Mouse (Mus musculus): Measurements from ENCODE around the gene Prss8. TPM values are rescaled to one million over a fixed set of nuclear protein-coding genes. Genes with fewer than 3 reads are reported as not detected.

The Prss8 gene
- polyA plus RNA-seq, 1 experiment, result not detected

- H3K27ac ChIP-seq (ENCODE audit: insufficient read depth, low read depth, low read length), result no peak overlapping the region
Measured at GRCm38 (mm10) chr7:127921516-127921915, 8.4 kb downstream of the Prss8 start.

GRCm38 (mm10) chr7:127919290-127919689 lies 10.6 kb downstream of the Prss8 start:
- WGBS, result 76% methylated on average over 7 of the region's 7 CpGs
- Histone ChIP-seq H3K4me1 (ENCODE audit: control insufficient read depth, insufficient read depth, low read length) (no peaks in the 10 kb centered on the region), H3K4me3 (ENCODE audit: insufficient read depth, low read depth, low read length) (no peak overlapping the region), H3K27ac (ENCODE audit: insufficient read depth, low read depth, low read length) (no peak overlapping the region)
- TF ChIP-seq POLR2A (IDR thresholded peaks at IDR 0.05; ENCODE audit: insufficient read depth, low read depth, low read length) (no peak), CTCF (IDR thresholded peaks at IDR 0.05; ENCODE audit: insufficient read depth, low read depth, low read length) (no peak)

More at GRCm38 (mm10) chr7:127921516-127921915, 8.4 kb downstream of the Prss8 start:
- TF ChIP-seq POLR2A (IDR thresholded peaks at IDR 0.05; ENCODE audit: insufficient read depth, low read depth, low read length) (no peak), CTCF (IDR thresholded peaks at IDR 0.05; ENCODE audit: insufficient read depth, low read depth, low read length) (no peak)
- Histone ChIP-seq H3K4me3 (ENCODE audit: insufficient read depth, low read depth, low read length) (no peak overlapping the region), H3K4me1 (ENCODE audit: control insufficient read depth, insufficient read depth, low read length) (no peaks in the 10 kb centered on the region)
- WGBS, result 62% methylated on average over 8 of the region's 8 CpGs

GRCm38 (mm10) chr7:127918203-127918602 lies 11.7 kb downstream of the Prss8 start:
- TF ChIP-seq CTCF (IDR thresholded peaks at IDR 0.05; ENCODE audit: insufficient read depth, low read depth, low read length) (no peak), POLR2A (IDR thresholded peaks at IDR 0.05; ENCODE audit: insufficient read depth, low read depth, low read length) (no peak)
- WGBS, result 55% methylated on average over 3 of the region's 3 CpGs
- no peak overlapping the region for H3K4me3 ChIP-seq (ENCODE audit: insufficient read depth, low read depth, low read length)
- no peak overlapping the region for H3K27ac ChIP-seq (ENCODE audit: insufficient read depth, low read depth, low read length)
- H3K4me1 ChIP-seq (ENCODE audit: control insufficient read depth, insufficient read depth, low read length), result no peaks in the 10 kb centered on the region; the same call in 1 of the 2 replicates

DNA sequence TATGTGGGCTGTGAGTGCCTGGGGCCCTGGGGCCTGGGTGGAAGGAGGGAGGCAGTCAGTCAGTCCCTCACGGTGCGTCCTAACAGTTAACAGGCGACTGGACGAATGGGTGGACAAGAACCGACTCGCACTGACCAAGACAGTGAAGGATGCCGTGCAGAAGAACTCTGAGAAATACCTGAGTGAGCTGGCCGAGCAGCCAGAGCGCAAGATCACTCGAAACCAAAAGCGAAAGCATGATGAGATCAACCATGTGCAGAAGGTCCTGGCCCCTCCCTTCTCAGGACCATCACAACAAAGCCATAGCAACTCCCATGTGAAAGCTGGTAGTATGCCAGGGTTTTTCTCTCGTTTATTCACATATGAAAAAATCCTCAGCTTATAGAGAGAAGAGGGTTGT lies 14.6 kb downstream of the Prss8 start:
- Histone ChIP-seq H3K27ac (ENCODE audit: insufficient read depth, low read depth, low read length) (no peak overlapping the region), H3K4me3 (ENCODE audit: insufficient read depth, low read depth, low read length) (no peak overlapping the region), H3K4me1 (ENCODE audit: control insufficient read depth, insufficient read depth, low read length) (no peaks in the 10 kb centered on the region; the same call in 1 of the 2 replicates)
- 93% methylated on average over 12 of the region's 12 CpGs for whole genome bisulfite sequencing
- TF ChIP-seq POLR2A (IDR thresholded peaks at IDR 0.05; ENCODE audit: insufficient read depth, low read depth, low read length), result no peak

- Histone ChIP-seq H3K27ac (ENCODE audit: insufficient read depth, low read depth, low read length) (no peak overlapping the region), H3K4me1 (ENCODE audit: control insufficient read depth, insufficient read depth, low read length) (no peaks in the 10 kb centered on the region; the same call in 1 of the 2 replicates), H3K4me3 (ENCODE audit: insufficient read depth, low read depth, low read length) (peak overlapping the region; percentile 68)
- WGBS, result 25% methylated on average over 4 of the region's 4 CpGs
- TF ChIP-seq CTCF (IDR thresholded peaks at IDR 0.05; ENCODE audit: insufficient read depth, low read depth, low read length) (no peak), POLR2A (IDR thresholded peaks at IDR 0.05; ENCODE audit: insufficient read depth, low read depth, low read length) (no peak)
Measured at GRCm38 (mm10) chr7:127912938-127913337, 17.0 kb downstream of the Prss8 start.

DNA sequence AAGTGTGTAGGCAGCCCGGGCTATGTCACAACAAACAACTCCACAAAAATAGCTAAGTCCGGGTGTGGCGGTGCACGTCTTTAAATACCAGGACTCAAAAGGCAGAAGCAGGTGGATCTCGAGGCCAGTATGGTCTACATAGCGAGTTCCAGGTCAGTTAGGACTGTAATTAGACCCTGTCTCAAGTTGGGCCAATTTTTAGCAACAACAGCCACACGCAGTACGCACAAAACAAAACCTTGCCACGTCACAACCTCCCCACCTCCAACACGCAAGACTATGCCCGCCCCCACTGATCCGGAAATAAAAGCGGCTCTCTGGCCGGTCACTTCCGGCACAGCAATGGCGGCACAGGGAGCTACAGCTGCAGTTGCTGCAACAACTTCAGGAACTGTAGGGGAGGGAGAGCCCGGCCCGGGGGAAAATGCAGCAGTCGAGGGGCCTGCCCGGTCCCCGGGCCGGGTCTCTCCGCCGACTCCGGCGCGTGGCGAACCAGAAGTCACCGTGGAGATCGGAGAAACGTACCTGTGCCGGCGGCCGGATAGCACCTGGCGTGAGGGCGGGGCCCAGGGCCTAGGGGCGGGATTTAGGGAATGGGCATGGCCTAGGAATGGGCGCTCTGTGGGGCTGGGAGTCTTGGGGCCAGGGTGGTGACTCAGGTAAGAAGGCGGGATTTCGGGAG lies 17.6 kb downstream of the Prss8 start, which contains the start of gene Kat8:
TSS of gene Kat8 (plus strand) at position 327 of the 682 bp plus-strand sequence.
- TF ChIP-seq CTCF (IDR thresholded peaks at IDR 0.05; ENCODE audit: insufficient read depth, low read depth, low read length) (no peak), POLR2A (IDR thresholded peaks at IDR 0.05; ENCODE audit: insufficient read depth, low read depth, low read length) (peak; percentile 72)
- under 1% methylated on average over 40 of the region's 40 CpGs for WGBS
- Histone ChIP-seq H3K4me1 (ENCODE audit: control insufficient read depth, insufficient read depth, low read length) (no peaks in the 10 kb centered on the region; the same call in 1 of the 2 replicates), H3K27ac (ENCODE audit: insufficient read depth, low read depth, low read length) (peak within 1 kb of the TSS; percentile 88), H3K4me3 (ENCODE audit: insufficient read depth, low read depth, low read length) (peak within 1 kb of the TSS; percentile 68)

- peaks cover 12% of the 10 kb centered on the region for H3K4me1 ChIP-seq (ENCODE audit: control insufficient read depth, insufficient read depth, low read length)
- TF ChIP-seq POLR2A (IDR thresholded peaks at IDR 0.05; ENCODE audit: insufficient read depth, low read depth, low read length), result no peak
- no peak for TF ChIP-seq CTCF (IDR thresholded peaks at IDR 0.05; ENCODE audit: insufficient read depth, low read depth, low read length)
- WGBS, result 90% methylated on average over 4 of the region's 4 CpGs
Measured at GRCm38 (mm10) chr7:127908656-127909055, 21.2 kb downstream of the Prss8 start.

DNA sequence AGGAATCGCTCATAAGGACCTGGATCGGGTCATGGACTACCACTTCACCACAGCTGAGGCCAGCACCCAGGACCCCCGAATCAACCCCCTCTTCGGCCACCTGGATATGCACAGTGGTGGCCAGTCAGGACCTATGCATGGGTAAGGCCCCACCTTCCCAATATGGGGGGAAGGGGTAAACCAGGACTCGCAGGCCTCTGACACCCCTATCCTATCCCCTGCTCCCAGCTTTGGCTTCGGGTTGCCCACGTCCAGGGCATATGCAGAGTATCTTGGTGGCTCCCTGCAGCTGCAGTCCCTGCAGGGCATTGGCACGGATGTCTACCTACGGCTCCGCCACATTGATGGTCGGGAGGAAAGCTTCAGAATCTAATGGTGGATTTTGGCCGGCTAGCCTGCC lies 22.0 kb downstream of the Prss8 start:
- TF ChIP-seq CTCF (IDR thresholded peaks at IDR 0.05; ENCODE audit: insufficient read depth, low read depth, low read length), result no peak
- Histone ChIP-seq H3K4me1 (ENCODE audit: control insufficient read depth, insufficient read depth, low read length) (peaks cover 12% of the 10 kb centered on the region), H3K27ac (ENCODE audit: insufficient read depth, low read depth, low read length) (no peak overlapping the region), H3K4me3 (ENCODE audit: insufficient read depth, low read depth, low read length) (no peak overlapping the region)
- WGBS, result 91% methylated on average over 12 of the region's 12 CpGs

More at GRCm38 (mm10) chr7:127908656-127909055, 21.2 kb downstream of the Prss8 start:
- no peak overlapping the region for H3K4me3 ChIP-seq (ENCODE audit: insufficient read depth, low read depth, low read length)
- no peak overlapping the region for H3K27ac ChIP-seq (ENCODE audit: insufficient read depth, low read depth, low read length)

DNA sequence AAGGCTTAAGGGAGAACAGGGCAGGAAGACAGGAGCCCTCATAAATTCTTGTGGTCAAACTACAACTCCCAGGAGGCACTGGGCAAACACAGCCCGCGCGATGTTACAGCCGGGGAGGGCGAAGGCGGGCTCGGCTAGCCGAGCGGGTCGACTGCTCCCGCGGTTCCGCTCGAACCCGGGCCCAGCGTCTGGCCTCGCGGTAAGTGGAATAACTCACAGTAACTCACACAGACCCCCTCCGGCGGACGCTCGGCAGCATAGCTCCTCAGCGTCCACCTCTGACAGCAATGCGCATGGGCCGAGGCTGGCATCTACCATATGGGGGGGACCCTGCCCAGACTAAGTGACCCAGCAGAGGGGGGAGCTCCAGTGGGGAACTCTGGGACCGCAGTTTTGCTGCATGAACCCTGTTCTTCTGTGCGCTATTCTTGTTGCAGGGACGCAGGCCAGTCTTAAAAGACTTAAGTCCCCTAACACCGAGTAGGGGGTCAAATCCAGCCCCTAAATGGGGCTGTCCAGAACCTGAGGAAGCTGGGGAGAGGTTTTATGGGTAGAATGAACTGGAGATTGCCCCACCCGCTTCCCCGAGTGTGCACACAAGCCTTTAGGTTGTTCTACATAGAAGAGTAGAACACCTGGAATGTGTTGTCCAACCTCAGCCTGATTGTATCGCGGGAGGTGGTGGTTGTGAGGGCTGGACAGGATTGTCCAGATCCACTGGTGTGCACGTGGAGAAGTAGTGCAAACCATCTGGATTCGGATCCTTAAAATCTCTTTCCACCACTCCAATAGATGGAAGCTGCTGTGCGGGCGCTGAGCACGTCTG lies 25.7 kb downstream of the Prss8 start, which contains the start of gene Bckdk:
TSS of gene Bckdk (plus strand) at position 112 of the 826 bp plus-strand sequence.
- Histone ChIP-seq H3K27ac (ENCODE audit: insufficient read depth, low read depth, low read length) (peak within 1 kb of the TSS; percentile 97), H3K4me3 (ENCODE audit: insufficient read depth, low read depth, low read length) (peak within 1 kb of the TSS; percentile 91), H3K4me1 (ENCODE audit: control insufficient read depth, insufficient read depth, low read length) (peaks cover 12% of the 10 kb centered on the region)
- 4% methylated on average over 38 of the region's 38 CpGs for WGBS
- TF ChIP-seq POLR2A (IDR thresholded peaks at IDR 0.05; ENCODE audit: insufficient read depth, low read depth, low read length), result peak; percentile 79
- TF ChIP-seq CTCF (IDR thresholded peaks at IDR 0.05; ENCODE audit: insufficient read depth, low read depth, low read length), result no peak
